Mouse (Mus musculus): ENCODE measurements at regions not wholly inside any gene's neighbourhood (a gene's known extent, or its start where the extent isn't known, plus 50 kb on each side); places are given as distances from the start of the nearest gene placed in this dataset.

GRCm38 (mm10) chr16:63967407-63967806 is 103.4 kb upstream of the Epha3 start:
- Histone ChIP-seq H3K4me2 (ENCODE audit: low read length) (no peak overlapping the region), H3K4me1 (ENCODE audit: control insufficient read depth in 2 of 2, insufficient read depth in 2 of 2, low read length in 2 of 2) (no peaks in the 10 kb centered on the region), H3K27me3 (ENCODE audit: control insufficient read depth, insufficient read depth, low read length) (no peaks in the 10 kb centered on the region), H3K36me3 (ENCODE audit: control insufficient read depth, insufficient read depth, low read length) (no peaks in the 10 kb centered on the region), H3K27ac (replicated peaks in 1 of 2; ENCODE audit: control insufficient read depth in 1 of 2, insufficient read depth in 1 of 2, low read depth in 2 of 2, low read length in 2 of 2) (no peak overlapping the region), H3K9me3 (ENCODE audit: control insufficient read depth, low read length) (no peaks in the 10 kb centered on the region), H3K9ac (ENCODE audit: low read length) (no peak overlapping the region), H3K4me3 (ENCODE audit: control insufficient read depth in 1 of 2, insufficient read depth in 1 of 2, low read depth in 1 of 2, low read length in 2 of 2) (no peak overlapping the region)
- 80% methylated on average over 2 of the region's 2 CpGs for WGBS
- no peak for ATAC-seq (ENCODE audit: insufficient number of reproducible peaks, insufficient read depth, low FRiP score, low read depth)

- no peak for ATAC-seq (ENCODE audit: insufficient number of reproducible peaks, insufficient read depth, low FRiP score, low read depth)
- WGBS: 69% methylated on average over 1 of the region's 1 CpGs
- H3K27ac ChIP-seq (replicated peaks in 1 of 2; ENCODE audit: control insufficient read depth in 1 of 2, insufficient read depth in 1 of 2, low read depth in 2 of 2, low read length in 2 of 2): no peak overlapping the region
These were observed 96.8 kb upstream of the Epha3 start for GRCm38 (mm10) chr16:63960786-63961185.

GRCm38 (mm10) chr16:63958154-63958553 is 94.2 kb upstream of the Epha3 start:
- no peaks in the 10 kb centered on the region for H3K36me3 ChIP-seq (ENCODE audit: control insufficient read depth, insufficient read depth, low read length)
- H3K4me3 ChIP-seq (ENCODE audit: control insufficient read depth in 1 of 2, insufficient read depth in 1 of 2, low read depth in 1 of 2, low read length in 2 of 2): no peak overlapping the region
- WGBS: 69% methylated on average over 6 of the region's 6 CpGs
- no peak overlapping the region for H3K9ac ChIP-seq (ENCODE audit: low read length)
- no peak overlapping the region for H3K27ac ChIP-seq (replicated peaks in 1 of 2; ENCODE audit: control insufficient read depth in 1 of 2, insufficient read depth in 1 of 2, low read depth in 2 of 2, low read length in 2 of 2)
- no peak for ATAC-seq (ENCODE audit: insufficient number of reproducible peaks, insufficient read depth, low FRiP score, low read depth)
- H3K4me2 ChIP-seq (ENCODE audit: low read length): no peak overlapping the region
- H3K9me3 ChIP-seq (ENCODE audit: control insufficient read depth, low read length): no peaks in the 10 kb centered on the region
- no peaks in the 10 kb centered on the region for H3K27me3 ChIP-seq (ENCODE audit: control insufficient read depth, insufficient read depth, low read length)
- no peaks in the 10 kb centered on the region for H3K4me1 ChIP-seq (ENCODE audit: control insufficient read depth in 2 of 2, insufficient read depth in 2 of 2, low read length in 2 of 2)

More at GRCm38 (mm10) chr16:63960786-63961185, 96.8 kb upstream of the Epha3 start:
- H3K27me3 ChIP-seq (ENCODE audit: control insufficient read depth, insufficient read depth, low read length): no peaks in the 10 kb centered on the region
- no peak overlapping the region for H3K4me2 ChIP-seq (ENCODE audit: low read length)
- H3K9me3 ChIP-seq (ENCODE audit: control insufficient read depth, low read length): no peaks in the 10 kb centered on the region
- H3K9ac ChIP-seq (ENCODE audit: low read length): no peak overlapping the region
- no peaks in the 10 kb centered on the region for H3K36me3 ChIP-seq (ENCODE audit: control insufficient read depth, insufficient read depth, low read length)
- H3K4me1 ChIP-seq (ENCODE audit: control insufficient read depth in 2 of 2, insufficient read depth in 2 of 2, low read length in 2 of 2): no peaks in the 10 kb centered on the region
- no peak overlapping the region for H3K4me3 ChIP-seq (ENCODE audit: control insufficient read depth in 1 of 2, insufficient read depth in 1 of 2, low read depth in 1 of 2, low read length in 2 of 2)

- Histone ChIP-seq H3K27ac (replicated peaks in 1 of 2; ENCODE audit: control insufficient read depth in 1 of 2, insufficient read depth in 1 of 2, low read depth in 2 of 2, low read length in 2 of 2) (no peak overlapping the region), H3K4me3 (ENCODE audit: control insufficient read depth in 1 of 2, insufficient read depth in 1 of 2, low read depth in 1 of 2, low read length in 2 of 2) (no peak overlapping the region), H3K36me3 (ENCODE audit: control insufficient read depth, insufficient read depth, low read length) (no peaks in the 10 kb centered on the region), H3K4me1 (ENCODE audit: control insufficient read depth in 2 of 2, insufficient read depth in 2 of 2, low read length in 2 of 2) (no peaks in the 10 kb centered on the region), H3K9me3 (ENCODE audit: control insufficient read depth, low read length) (no peaks in the 10 kb centered on the region), H3K4me2 (ENCODE audit: low read length) (no peak overlapping the region), H3K9ac (ENCODE audit: low read length) (no peak overlapping the region), H3K27me3 (ENCODE audit: control insufficient read depth, insufficient read depth, low read length) (no peaks in the 10 kb centered on the region)
- 66% methylated on average over 3 of the region's 3 CpGs for WGBS
- no peak for ATAC-seq (ENCODE audit: insufficient number of reproducible peaks, insufficient read depth, low FRiP score, low read depth)
These were observed 61.2 kb upstream of the Epha3 start for GRCm38 (mm10) chr16:63925195-63925594.

GRCm38 (mm10) chr16:63921146-63921545 is 57.2 kb upstream of the Epha3 start:
- 77% methylated on average over 7 of the region's 7 CpGs for WGBS
- Histone ChIP-seq H3K9ac (ENCODE audit: low read length) (no peak overlapping the region), H3K27ac (replicated peaks in 1 of 2; ENCODE audit: control insufficient read depth in 1 of 2, insufficient read depth in 1 of 2, low read depth in 2 of 2, low read length in 2 of 2) (no peak overlapping the region), H3K27me3 (ENCODE audit: control insufficient read depth, insufficient read depth, low read length) (no peaks in the 10 kb centered on the region), H3K4me2 (ENCODE audit: low read length) (no peak overlapping the region), H3K4me1 (ENCODE audit: control insufficient read depth in 2 of 2, insufficient read depth in 2 of 2, low read length in 2 of 2) (no peaks in the 10 kb centered on the region), H3K4me3 (ENCODE audit: control insufficient read depth in 1 of 2, insufficient read depth in 1 of 2, low read depth in 1 of 2, low read length in 2 of 2) (no peak overlapping the region), H3K36me3 (ENCODE audit: control insufficient read depth, insufficient read depth, low read length) (no peaks in the 10 kb centered on the region), H3K9me3 (ENCODE audit: control insufficient read depth, low read length) (no peaks in the 10 kb centered on the region)
- no peak for ATAC-seq (ENCODE audit: insufficient number of reproducible peaks, insufficient read depth, low FRiP score, low read depth)

All from heart, embryonic 14.5 days (tissue).